Mouse (Mus musculus): ENCODE results near the gene Fzd2. TPM values are rescaled to one million over a fixed set of nuclear protein-coding genes. Genes with fewer than 3 reads are reported as not detected.

Gene Fzd2
- total and polyA plus RNA-seq, 3 experiments, result 2.6 to 10.0 (median 2.8) TPM

DNA sequence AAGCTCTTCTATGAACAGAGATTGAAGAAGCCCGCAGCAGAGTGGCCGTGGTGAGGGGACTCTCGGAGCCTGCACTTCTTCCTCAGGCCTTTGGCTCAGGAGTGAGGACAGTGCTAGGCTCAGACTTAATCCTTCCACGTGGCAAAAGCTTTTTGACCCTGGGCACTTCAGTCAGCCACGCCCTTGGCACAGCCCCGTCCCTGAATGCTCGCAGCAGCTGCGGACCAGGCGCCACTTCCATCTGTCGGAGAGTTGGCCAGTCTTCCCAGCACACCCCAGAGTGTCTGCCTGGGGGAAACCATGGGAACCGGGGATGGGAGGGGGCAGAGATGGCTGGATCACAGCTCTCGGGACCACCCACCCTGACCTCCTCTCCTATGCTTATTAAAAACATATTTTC lies 32.7 kb downstream of the Fzd2 start:
- no peak overlapping the region for H3K9ac ChIP-seq (ENCODE audit: low read depth, low read length)

GRCm38 (mm10) chr11:102643891-102644382 lies 39.7 kb downstream of the Fzd2 start:
- Histone ChIP-seq H3K4me3 (no peak overlapping the region), H3K27me3 (ENCODE audit: control insufficient read depth, insufficient read depth, low read length) (no peaks in the 10 kb centered on the region), H3K4me1 (ENCODE audit: control insufficient read depth, insufficient read depth, low read length) (peaks cover 2% of the 10 kb centered on the region), H3K36me3 (ENCODE audit: control insufficient read depth, insufficient read depth, low read length) (no peaks in the 10 kb centered on the region), H3K79me2 (replicated peaks; ENCODE audit: control insufficient read depth, insufficient read depth, low read length) (no peaks in the 10 kb centered on the region), H3K9ac (ENCODE audit: low read depth, low read length) (no peak overlapping the region), H3K27ac (peak overlapping the region; percentile 41)
- peak; percentile 58 to 66 for DNase-seq
- WGBS, result 30% methylated on average over 10 of the region's 10 CpGs
- peak; percentile 34 for TF ChIP-seq CTCF (IDR thresholded peaks at IDR 0.05)
- TF ChIP-seq EP300 (IDR thresholded peaks at IDR 0.05; ENCODE audit: insufficient read depth, low read depth, low read length), result 0 out of 2 replicates have a peak, but pooled peaks have one; percentile 22
- TF ChIP-seq POLR2A (IDR thresholded peaks at IDR 0.05; ENCODE audit: insufficient read depth, low read depth, low read length), result no peak
- intact Hi-C loops (cut with DNase I), result no loop called here

More for the DNA sequence above, 32.7 kb downstream of the Fzd2 start:
- no peak for TF ChIP-seq CTCF (IDR thresholded peaks at IDR 0.05)
- TF ChIP-seq POLR2A (IDR thresholded peaks at IDR 0.05; ENCODE audit: insufficient read depth, low read depth, low read length), result no peak
- TF ChIP-seq EP300 (IDR thresholded peaks at IDR 0.05; ENCODE audit: insufficient read depth, low read depth, low read length), result no peak
- 39% methylated on average over 12 of the region's 12 CpGs for WGBS
- intact Hi-C loops (cut with DNase I), result no loop called here
- no peaks in the 10 kb centered on the region for H3K79me2 ChIP-seq (replicated peaks; ENCODE audit: control insufficient read depth, insufficient read depth, low read length)
- no peaks in the 10 kb centered on the region for H3K36me3 ChIP-seq (ENCODE audit: control insufficient read depth, insufficient read depth, low read length)
- H3K4me1 ChIP-seq (ENCODE audit: control insufficient read depth, insufficient read depth, low read length), result no peaks in the 10 kb centered on the region
- DNase-seq, result peak in 1 of 2 experiments; percentile 25
- no peak overlapping the region for H3K4me3 ChIP-seq
- H3K27ac ChIP-seq, result no peak overlapping the region
- H3K27me3 ChIP-seq (ENCODE audit: control insufficient read depth, insufficient read depth, low read length), result no peaks in the 10 kb centered on the region

GRCm38 (mm10) chr11:102646226-102646625 lies 42.0 kb downstream of the Fzd2 start:
- peaks cover 2% of the 10 kb centered on the region for H3K4me1 ChIP-seq (ENCODE audit: control insufficient read depth, insufficient read depth, low read length)
- H3K27ac ChIP-seq, result no peak overlapping the region
- H3K36me3 ChIP-seq (ENCODE audit: control insufficient read depth, insufficient read depth, low read length), result no peaks in the 10 kb centered on the region
- intact Hi-C loops (cut with DNase I), result no loop called here
- H3K9ac ChIP-seq (ENCODE audit: low read depth, low read length), result no peak overlapping the region
- 63% methylated on average over 13 of the region's 13 CpGs for WGBS
- no peaks in the 10 kb centered on the region for H3K27me3 ChIP-seq (ENCODE audit: control insufficient read depth, insufficient read depth, low read length)
- TF ChIP-seq CTCF (IDR thresholded peaks at IDR 0.05), result no peak
- TF ChIP-seq POLR2A (IDR thresholded peaks at IDR 0.05; ENCODE audit: insufficient read depth, low read depth, low read length), result no peak
- no peak for TF ChIP-seq EP300 (IDR thresholded peaks at IDR 0.05; ENCODE audit: insufficient read depth, low read depth, low read length)
- no peak for DNase-seq
- no peaks in the 10 kb centered on the region for H3K79me2 ChIP-seq (replicated peaks; ENCODE audit: control insufficient read depth, insufficient read depth, low read length)
- H3K4me3 ChIP-seq, result no peak overlapping the region

DNA sequence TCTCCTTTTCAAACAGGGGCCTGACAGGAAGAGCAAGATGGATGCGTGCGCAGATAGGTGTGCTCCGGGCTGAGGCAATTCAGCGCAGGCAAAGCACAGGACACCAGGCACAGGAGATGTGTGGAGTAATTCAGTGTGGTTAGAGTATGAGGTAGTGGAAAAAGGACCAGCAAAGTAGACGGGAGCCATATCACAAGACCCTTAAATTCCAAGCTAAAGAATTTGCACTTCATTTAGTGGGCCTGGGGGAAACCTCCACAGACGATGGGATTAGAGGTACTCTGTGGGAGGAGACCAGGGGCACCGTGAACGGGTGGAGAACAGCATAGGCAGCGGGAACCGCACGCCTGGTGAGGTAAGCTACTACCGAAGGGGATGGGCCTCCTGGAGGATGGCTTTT lies 43.7 kb downstream of the Fzd2 start:
- 77% methylated on average over 12 of the region's 12 CpGs for WGBS
- intact Hi-C loops (cut with DNase I), result no loop called here
- Histone ChIP-seq H3K27ac (no peak overlapping the region), H3K36me3 (ENCODE audit: control insufficient read depth, insufficient read depth, low read length) (no peaks in the 10 kb centered on the region), H3K4me1 (ENCODE audit: control insufficient read depth, insufficient read depth, low read length) (peaks cover 2% of the 10 kb centered on the region), H3K4me3 (no peak overlapping the region), H3K9ac (ENCODE audit: low read depth, low read length) (no peak overlapping the region), H3K79me2 (replicated peaks; ENCODE audit: control insufficient read depth, insufficient read depth, low read length) (no peaks in the 10 kb centered on the region), H3K27me3 (ENCODE audit: control insufficient read depth, insufficient read depth, low read length) (no peaks in the 10 kb centered on the region)
- DNase-seq, result no peak
- TF ChIP-seq POLR2A (IDR thresholded peaks at IDR 0.05; ENCODE audit: insufficient read depth, low read depth, low read length) (no peak), EP300 (IDR thresholded peaks at IDR 0.05; ENCODE audit: insufficient read depth, low read depth, low read length) (no peak), CTCF (IDR thresholded peaks at IDR 0.05) (no peak)

DNA sequence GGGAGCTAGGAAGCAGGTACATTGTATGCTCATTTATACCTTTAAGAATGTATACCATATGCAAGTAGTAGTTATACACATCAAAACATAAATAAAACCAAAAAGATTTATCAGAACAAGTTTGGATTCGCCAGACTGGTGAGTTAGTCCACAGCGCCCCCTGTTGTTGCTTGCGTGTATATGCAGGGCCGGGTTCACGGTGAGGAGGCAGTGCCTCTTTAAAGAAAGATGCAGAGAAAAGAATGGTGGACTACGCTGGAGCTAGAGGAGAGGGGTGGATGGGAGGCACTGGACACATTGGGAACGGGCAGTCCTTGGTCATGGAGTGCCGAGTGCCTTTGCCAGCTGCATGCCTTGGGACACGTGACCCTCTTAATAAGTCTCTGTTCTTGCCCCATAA lies 47.2 kb downstream of the Fzd2 start:
- DNase-seq, result peak; percentile 44 to 69
- Histone ChIP-seq H3K27me3 (ENCODE audit: control insufficient read depth, insufficient read depth, low read length) (no peaks in the 10 kb centered on the region), H3K36me3 (ENCODE audit: control insufficient read depth, insufficient read depth, low read length) (no peaks in the 10 kb centered on the region), H3K9ac (ENCODE audit: low read depth, low read length) (no peak overlapping the region), H3K4me3 (no peak overlapping the region), H3K27ac (no peak overlapping the region), H3K4me1 (ENCODE audit: control insufficient read depth, insufficient read depth, low read length) (no peaks in the 10 kb centered on the region), H3K79me2 (replicated peaks; ENCODE audit: control insufficient read depth, insufficient read depth, low read length) (no peaks in the 10 kb centered on the region)
- TF ChIP-seq POLR2A (IDR thresholded peaks at IDR 0.05; ENCODE audit: insufficient read depth, low read depth, low read length) (no peak), EP300 (IDR thresholded peaks at IDR 0.05; ENCODE audit: insufficient read depth, low read depth, low read length) (0 out of 2 replicates have a peak, but pooled peaks have one; percentile 53), CTCF (IDR thresholded peaks at IDR 0.05) (peak; percentile 91)
- intact Hi-C loops (cut with DNase I), result loop anchor here (1.0 to 2.0 kb wide), 2 partner anchors 79 to 165 kb away; no protein-coding TSS in a partner anchor
- 7% methylated on average over 9 of the region's 9 CpGs for WGBS

DNA sequence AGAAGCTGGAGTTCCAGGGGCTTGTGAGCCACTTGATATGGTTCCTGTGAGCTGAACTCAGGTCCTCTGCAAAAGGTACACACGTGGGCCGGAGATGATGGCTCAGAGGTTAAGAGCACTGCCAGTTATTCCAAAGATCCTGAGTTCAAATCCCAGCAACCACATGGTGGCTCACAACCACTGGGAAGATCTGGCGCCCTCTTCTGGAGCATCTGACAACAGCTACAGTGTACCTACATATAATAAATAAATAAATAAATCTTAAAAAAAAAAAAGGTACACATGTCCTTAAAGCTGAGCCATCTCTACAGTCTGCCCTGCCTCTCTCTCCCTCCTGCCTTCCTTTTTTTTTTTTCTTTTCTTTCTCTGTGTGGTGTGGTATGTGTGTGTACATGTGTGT lies 48.6 kb downstream of the Fzd2 start:
- WGBS, result 61% methylated on average over 3 of the region's 3 CpGs
- Histone ChIP-seq H3K27me3 (ENCODE audit: control insufficient read depth, insufficient read depth, low read length) (no peaks in the 10 kb centered on the region), H3K4me3 (no peak overlapping the region), H3K27ac (no peak overlapping the region), H3K36me3 (ENCODE audit: control insufficient read depth, insufficient read depth, low read length) (no peaks in the 10 kb centered on the region), H3K79me2 (replicated peaks; ENCODE audit: control insufficient read depth, insufficient read depth, low read length) (no peaks in the 10 kb centered on the region), H3K9ac (ENCODE audit: low read depth, low read length) (no peak overlapping the region), H3K4me1 (ENCODE audit: control insufficient read depth, insufficient read depth, low read length) (no peaks in the 10 kb centered on the region)
- intact Hi-C loops (cut with DNase I), result no loop called here
- DNase-seq, result peak in 1 of 2 experiments; percentile 11
- TF ChIP-seq EP300 (IDR thresholded peaks at IDR 0.05; ENCODE audit: insufficient read depth, low read depth, low read length) (no peak), CTCF (IDR thresholded peaks at IDR 0.05) (peak; percentile 37), POLR2A (IDR thresholded peaks at IDR 0.05; ENCODE audit: insufficient read depth, low read depth, low read length) (no peak)
